Mouse (Mus musculus) cortical plate, adult 2 months (tissue): ENCODE measurements around the gene Ppp1r27. TPM values are rescaled to one million over a fixed set of nuclear protein-coding genes. Genes with fewer than 3 reads are reported as not detected.
A peak's percentile ranks its signal among the peaks of the same experiment; 100 is the strongest.

Source experiments
- H3K27ac ChIP-seq: fragments of 200-500 bp; 2 replicates; pipeline ENCODE4 v1.5.1; 2012; ENCODE audit warnings: low read length, control low read depth, inconsistent platforms; ENCODE audit not compliant: insufficient read depth
- H3K4me1 ChIP-seq: fragments of 200-500 bp; 2 replicates; pipeline ENCODE4 v1.6.1; 2011; ENCODE audit warnings: low read length; ENCODE audit not compliant: control insufficient read depth, insufficient read depth
- H3K4me3 ChIP-seq: fragments of 200-500 bp; 2 replicates; pipeline ENCODE4 v1.5.1; 2011; ENCODE audit warnings: mild to moderate bottlenecking, low read length, control low read depth; ENCODE audit not compliant: insufficient read depth
- CTCF ChIP-seq: fragments of 200-500 bp; IDR thresholded peaks from 2 replicates; pipeline ENCODE4 v1.5.1; 2011; ENCODE audit warnings: mild to moderate bottlenecking, control low read depth, low read length; ENCODE audit not compliant: insufficient read depth; ENCODE audit errors: extremely low read depth
- POLR2A ChIP-seq: fragments of 200-500 bp; IDR thresholded peaks from 2 replicates; pipeline ENCODE4 v1.6.1; 2011; ENCODE audit warnings: mild to moderate bottlenecking, low read length, control low read depth; ENCODE audit not compliant: insufficient read depth; ENCODE audit errors: extremely low read depth
- polyA plus RNA-seq: library from polyadenylated mRNA; depleted of rRNA; stranded (reverse); fragments of >200 nt; gene quantifications from 2 replicates; pipeline ENCODE4 v1.2.3, GENCODE M21; 2012; rRNA removed

The Ppp1r27 gene
- polyA plus RNA-seq, 1 experiment: not detected

DNA sequence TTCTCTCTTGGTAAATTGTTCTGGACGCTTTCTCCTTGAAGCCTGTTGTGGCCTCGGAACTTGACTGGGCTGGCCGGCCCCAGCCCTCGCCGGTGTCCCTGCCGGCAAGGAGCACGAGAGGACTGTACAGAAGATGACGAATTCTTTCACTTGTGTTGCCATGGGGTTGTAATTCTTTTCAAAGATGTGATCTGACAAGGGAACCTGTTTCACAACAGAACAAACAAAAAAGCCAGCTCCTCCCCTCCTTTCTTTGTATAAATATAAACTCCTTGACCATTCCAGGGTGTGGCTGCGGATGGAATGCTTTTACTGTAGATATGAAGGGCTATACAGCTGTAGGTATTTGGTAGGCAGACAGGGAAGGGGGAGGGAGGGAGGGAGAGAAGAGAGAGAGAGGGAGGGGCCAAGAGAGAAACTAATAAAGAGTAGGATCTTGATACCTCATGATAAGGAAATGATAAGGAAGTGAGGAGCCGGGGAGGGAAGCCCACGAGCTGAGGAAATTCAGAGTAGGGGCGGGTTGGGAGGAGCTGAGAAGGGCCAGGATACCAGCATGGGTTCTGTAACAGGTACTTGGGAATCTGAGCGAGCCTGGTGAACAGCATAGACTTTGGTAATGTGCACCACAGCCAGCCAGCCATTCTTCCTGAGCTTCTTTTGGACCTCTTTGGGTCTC is 43.2 kb downstream of the Ppp1r27 start:
- H3K27ac ChIP-seq: no peak overlapping the region
- no peak overlapping the region for H3K4me3 ChIP-seq
- no peak for TF ChIP-seq POLR2A
- TF ChIP-seq CTCF: no peak
- H3K4me1 ChIP-seq: no peaks in the 10 kb centered on the region

DNA sequence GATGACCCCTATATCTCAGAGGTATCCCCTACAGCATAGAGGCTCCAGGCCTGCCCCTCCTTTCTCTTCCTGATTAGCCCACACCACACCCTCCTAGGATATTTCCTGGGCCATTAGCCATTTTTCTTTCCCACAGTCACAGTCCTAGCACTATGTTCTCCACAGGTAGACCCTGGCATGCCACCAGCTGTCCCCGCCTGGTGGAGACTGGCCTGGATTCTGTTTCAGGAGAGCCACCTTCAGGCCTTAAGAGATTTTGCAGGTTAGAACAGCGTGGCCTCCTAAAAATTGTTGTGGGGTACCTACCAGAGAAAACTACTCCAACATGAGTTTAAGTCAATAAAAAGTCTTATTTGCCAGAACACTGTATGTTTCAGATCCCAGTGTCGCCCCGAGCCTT is 44.0 kb downstream of the Ppp1r27 start:
- no peak overlapping the region for H3K4me3 ChIP-seq
- no peak for TF ChIP-seq POLR2A
- peak; percentile 28; the same call in 1 of the 2 replicates for TF ChIP-seq CTCF
- H3K4me1 ChIP-seq: no peaks in the 10 kb centered on the region
- H3K27ac ChIP-seq: no peak overlapping the region

DNA sequence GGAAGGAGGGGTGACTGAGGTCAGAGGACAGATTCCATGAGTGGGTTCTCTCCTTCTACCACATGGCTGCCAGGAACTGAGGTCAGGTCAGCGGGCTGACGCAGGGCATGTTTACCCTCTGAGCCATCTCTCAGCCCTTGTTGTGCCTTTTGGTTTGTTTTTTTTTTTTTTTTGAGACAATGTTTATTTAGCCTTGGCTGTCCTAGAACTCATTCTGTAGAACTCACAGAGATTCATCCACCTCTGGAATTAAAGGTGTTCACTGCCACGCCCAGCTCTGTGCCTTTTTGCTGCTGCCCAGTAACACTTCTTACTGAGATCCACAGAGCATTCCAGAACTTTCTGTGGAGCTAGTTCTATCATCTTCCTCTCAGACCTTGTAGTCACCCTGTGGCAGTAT is 45.3 kb downstream of the Ppp1r27 start:
- Histone ChIP-seq H3K4me3 (no peak overlapping the region), H3K27ac (no peak overlapping the region), H3K4me1 (no peaks in the 10 kb centered on the region)
- no peak for TF ChIP-seq POLR2A
- no peak for TF ChIP-seq CTCF

DNA sequence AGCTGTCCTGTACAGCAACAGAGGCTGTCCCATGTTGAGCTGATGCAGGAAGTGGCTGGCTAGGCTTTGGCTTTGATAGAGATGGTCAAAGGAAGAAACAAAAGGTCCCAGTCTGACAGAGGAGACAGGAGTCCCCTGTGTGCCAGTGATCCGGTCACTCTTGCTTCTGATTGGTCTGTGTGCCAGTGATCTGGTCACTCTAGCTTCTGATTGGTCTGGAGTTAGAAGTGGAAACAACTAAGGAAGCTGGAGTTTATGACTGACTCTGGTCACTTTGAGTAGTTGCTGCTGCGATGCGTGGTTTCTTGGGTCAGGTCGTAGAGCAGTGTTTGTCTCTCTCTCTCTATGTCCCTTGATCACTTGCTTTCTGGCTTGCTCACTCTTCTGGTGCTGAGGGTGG is 49.2 kb downstream of the Ppp1r27 start:
- no peaks in the 10 kb centered on the region for H3K4me1 ChIP-seq
- TF ChIP-seq POLR2A: no peak
- no peak for TF ChIP-seq CTCF

DNA sequence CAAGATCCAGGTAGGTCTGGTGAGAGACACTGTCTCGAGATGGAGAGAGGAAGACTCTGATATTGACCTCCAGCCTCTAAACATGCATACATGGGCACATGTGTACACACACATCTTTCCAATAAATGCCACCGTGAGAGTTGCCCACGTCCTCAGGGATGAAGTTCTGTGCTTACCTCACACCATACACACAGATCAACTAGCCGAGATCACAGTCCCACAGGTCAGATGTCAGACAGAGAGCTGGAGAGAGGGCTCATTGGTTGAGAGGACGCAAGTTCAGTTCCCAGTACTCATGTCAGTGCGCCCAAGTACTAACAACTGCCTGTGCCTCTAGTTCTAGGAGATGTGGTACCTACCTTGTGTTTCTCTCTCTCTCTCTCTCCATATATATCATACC is 49.9 kb downstream of the Ppp1r27 start:
- Histone ChIP-seq H3K27ac (no peak overlapping the region), H3K4me1 (no peaks in the 10 kb centered on the region), H3K4me3 (no peak overlapping the region)
- TF ChIP-seq POLR2A: no peak
- TF ChIP-seq CTCF: no peak

More for the DNA sequence above, 49.2 kb downstream of the Ppp1r27 start:
- no peak overlapping the region for H3K4me3 ChIP-seq
- no peak overlapping the region for H3K27ac ChIP-seq

DNA sequence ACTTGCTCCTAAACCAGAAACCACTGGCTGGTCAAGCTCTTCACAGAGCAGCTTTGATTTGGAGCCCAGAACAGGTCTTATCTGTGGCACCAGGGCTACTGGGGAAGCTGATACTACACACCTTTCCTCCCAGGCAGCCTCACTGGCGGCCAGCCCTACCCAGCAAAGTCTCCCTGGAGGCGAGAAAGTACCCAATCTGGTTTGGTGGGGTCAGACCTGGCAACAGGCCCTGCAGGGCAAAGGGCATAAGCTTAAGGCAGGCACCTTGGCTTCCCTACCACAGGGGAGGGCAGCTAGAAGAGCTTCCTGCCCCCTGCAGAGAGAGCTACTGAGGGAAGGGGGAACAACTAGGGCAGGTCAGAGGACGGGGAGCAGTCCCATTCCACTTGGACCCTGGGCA is 50.6 kb downstream of the Ppp1r27 start:
- no peak for TF ChIP-seq CTCF
- TF ChIP-seq POLR2A: no peak
- H3K4me1 ChIP-seq: no peaks in the 10 kb centered on the region
- H3K27ac ChIP-seq: no peak overlapping the region
- no peak overlapping the region for H3K4me3 ChIP-seq

Other genes with a start within 250 kb of the Ppp1r27 start
- gene Actg1, start 202.6 kb downstream of the Ppp1r27 start, polyA plus RNA-seq: 1,064 and 1,106 TPM in 2 replicates
- gene Fscn2, start 189.6 kb downstream of the Ppp1r27 start, polyA plus RNA-seq: 0.28 and 0.67 TPM in 2 replicates
- gene Faap100, start 172.4 kb downstream of the Ppp1r27 start, polyA plus RNA-seq: 22.8 and 23.9 TPM in 2 replicates
- gene Nploc4, start 113.4 kb downstream of the Ppp1r27 start, polyA plus RNA-seq: 62.0 and 62.7 TPM in 2 replicates
- 0.15 TPM in 1 of 2 replicates, not detected in the other for gene Tspan10, start 108.5 kb downstream of the Ppp1r27 start, polyA plus RNA-seq
- gene Pde6g, start 97.6 kb downstream of the Ppp1r27 start, polyA plus RNA-seq: 0.59 and 0.81 TPM in 2 replicates
- gene Oxld1, start 93.1 kb downstream of the Ppp1r27 start, polyA plus RNA-seq: 15.0 and 17.4 TPM in 2 replicates
- 27.6 and 28.5 TPM in 2 replicates for gene Ccdc137, start 93.0 kb downstream of the Ppp1r27 start, polyA plus RNA-seq
- 46.0 and 46.2 TPM in 2 replicates for gene Arl16, start 83.5 kb downstream of the Ppp1r27 start, polyA plus RNA-seq
- 96.3 and 96.6 TPM in 2 replicates for gene Mrpl12, start 66.5 kb downstream of the Ppp1r27 start, polyA plus RNA-seq
- gene Slc25a10, start 59.3 kb downstream of the Ppp1r27 start, polyA plus RNA-seq: 29.0 and 30.0 TPM in 2 replicates
- gene Gcgr, start 20.4 kb downstream of the Ppp1r27 start, polyA plus RNA-seq: 0.13 TPM in 2 replicates
- 158 and 160 TPM in 2 replicates for gene Mcrip1, start 1.4 kb downstream of the Ppp1r27 start, polyA plus RNA-seq
- gene P4hb, start 22.1 kb upstream of the Ppp1r27 start, polyA plus RNA-seq: 88.9 and 91.2 TPM in 2 replicates
- 416 and 442 TPM in 2 replicates for gene Arhgdia, start 30.5 kb upstream of the Ppp1r27 start, polyA plus RNA-seq
- gene Alyref, start 47.2 kb upstream of the Ppp1r27 start, polyA plus RNA-seq: 42.1 and 46.9 TPM in 2 replicates
- 148 and 161 TPM in 2 replicates for gene Anapc11, start 47.3 kb upstream of the Ppp1r27 start, polyA plus RNA-seq
- 0.58 and 1.1 TPM in 2 replicates for gene Npb, start 57.3 kb upstream of the Ppp1r27 start, polyA plus RNA-seq
- gene Pcyt2, start 66.8 kb upstream of the Ppp1r27 start, polyA plus RNA-seq: 281 and 289 TPM in 2 replicates
- gene Sirt7, start 74.1 kb upstream of the Ppp1r27 start, polyA plus RNA-seq: 98.2 and 105 TPM in 2 replicates
- 83.7 and 83.9 TPM in 2 replicates for gene Mafg, start 82.5 kb upstream of the Ppp1r27 start, polyA plus RNA-seq
- gene Pycr1, start 92.6 kb upstream of the Ppp1r27 start, polyA plus RNA-seq: 2.2 and 3.6 TPM in 2 replicates
- 3.4 and 3.6 TPM in 2 replicates for gene Myadml2, start 97.0 kb upstream of the Ppp1r27 start, polyA plus RNA-seq
- 6.8 and 7.1 TPM in 2 replicates for gene Notum, start 110.0 kb upstream of the Ppp1r27 start, polyA plus RNA-seq
- gene Aspscr1, start 121.8 kb upstream of the Ppp1r27 start, polyA plus RNA-seq: 46.2 and 46.8 TPM in 2 replicates
- 36.2 and 40.2 TPM in 2 replicates for gene Cenpx, start 162.6 kb upstream of the Ppp1r27 start, polyA plus RNA-seq
- 114 and 137 TPM in 2 replicates for gene Lrrc45, start 162.8 kb upstream of the Ppp1r27 start, polyA plus RNA-seq
- 60.4 and 72.2 TPM in 2 replicates for gene Rac3, start 170.3 kb upstream of the Ppp1r27 start, polyA plus RNA-seq
- gene Dcxr, start 176.1 kb upstream of the Ppp1r27 start, polyA plus RNA-seq: 20.5 and 21.3 TPM in 2 replicates
- 4.6 and 4.9 TPM in 2 replicates for gene Cbr2, start 181.0 kb upstream of the Ppp1r27 start, polyA plus RNA-seq
- gene Hmga1b, start 211.7 kb upstream of the Ppp1r27 start, polyA plus RNA-seq: 1.4 and 2.8 TPM in 2 replicates
- 98.9 and 103 TPM in 2 replicates for gene Rfng, start 233.1 kb upstream of the Ppp1r27 start, polyA plus RNA-seq
- 223 and 224 TPM in 2 replicates for gene Gps1, start 233.1 kb upstream of the Ppp1r27 start, polyA plus RNA-seq
- 49.8 and 51.3 TPM in 2 replicates for gene Dus1l, start 245.3 kb upstream of the Ppp1r27 start, polyA plus RNA-seq